19 mouse cellular contexts compared by ENCODE assay signal in genomic region chr8:70960703-70961472, GRCm38 (mm10). TPM values are rescaled to one million over a fixed set of nuclear protein-coding genes. Genes with fewer than 3 reads are reported as not detected.
DNase-seq lines count a peak whose midpoint lies in the region; ATAC-seq and TF ChIP-seq lines count a peak whose summit lies in the region.
"Had no signal": no experiment of that assay in that cellular context is flagged by ENCODE, and none has a peak within 500 bp of the region (broad histone marks: within the 10 kb centered on the region; RNA-seq: fewer than 3 reads in every experiment).

No protein-coding gene starts in this region.

- intact Hi-C loops in heart, postnatal 36 days (cut with DNase I) = no loop called here

- no peak for TF ChIP-seq EP300 in MEL (IDR thresholded peaks at IDR 0.05; ENCODE audit: low read depth in 1 of 2, low read length in 2 of 2)

- no peaks in the 10 kb centered on the region for H3K36me3 ChIP-seq in intestine, postnatal 0 days (ENCODE audit: control insufficient read depth, insufficient read depth)
- H3K36me3 ChIP-seq in intestine, embryonic 15.5 days = no peaks in the 10 kb centered on the region
- no peaks in the 10 kb centered on the region for H3K36me3 ChIP-seq in lung, embryonic 15.5 days
- H3K36me3 ChIP-seq in MEL (ENCODE audit: control insufficient read depth in 1 of 2, insufficient read depth in 2 of 2, low read length in 2 of 2) = no peaks in the 10 kb centered on the region
- H3K36me3 ChIP-seq in stomach, embryonic 16.5 days (ENCODE audit: control insufficient read depth, insufficient read depth, low read length) = no peaks in the 10 kb centered on the region
- no peaks in the 10 kb centered on the region for H3K36me3 ChIP-seq in neural tube, embryonic 15.5 days
- H3K36me3 ChIP-seq: G1E; hindbrain, embryonic 13.5 days had no signal

- H3K27me3 ChIP-seq in intestine, postnatal 0 days (replicated peaks; ENCODE audit: control insufficient read depth, insufficient read depth, low read length) = no peaks in the 10 kb centered on the region
- no peaks in the 10 kb centered on the region for H3K27me3 ChIP-seq in intestine, embryonic 15.5 days (replicated peaks)
- H3K27me3 ChIP-seq in lung, embryonic 15.5 days = no peaks in the 10 kb centered on the region
- H3K27me3 ChIP-seq in MEL (ENCODE audit: control insufficient read depth in 1 of 2, insufficient read depth in 2 of 2, low read length in 2 of 2) = peaks cover 3 to 5% of the 10 kb centered on the region in 2 experiments
- H3K27me3 ChIP-seq in stomach, embryonic 16.5 days (ENCODE audit: control insufficient read depth, insufficient read depth, low read length) = no peaks in the 10 kb centered on the region; the same call in 1 of the 2 replicates
- H3K27me3 ChIP-seq in neural tube, embryonic 15.5 days (replicated peaks) = no peaks in the 10 kb centered on the region
- H3K27me3 ChIP-seq: hindbrain, embryonic 13.5 days had no signal

- no peak overlapping the region for H3K27ac ChIP-seq in intestine, postnatal 0 days (ENCODE audit: low read depth, low read length)
- no peak overlapping the region for H3K27ac ChIP-seq in intestine, embryonic 15.5 days
- no peak overlapping the region for H3K27ac ChIP-seq in lung, embryonic 15.5 days
- H3K27ac ChIP-seq in MEL (ENCODE audit: control insufficient read depth, low read depth, low read length) = no peak overlapping the region
- no peak overlapping the region for H3K27ac ChIP-seq in stomach, embryonic 16.5 days (ENCODE audit: low read length)
- no peak overlapping the region for H3K27ac ChIP-seq in neural tube, embryonic 15.5 days (replicated peaks)
- H3K27ac ChIP-seq: hindbrain, embryonic 13.5 days; hindbrain, postnatal 0 days had no signal

- H3K9me3 ChIP-seq in intestine, postnatal 0 days (ENCODE audit: control insufficient read depth) = no peaks in the 10 kb centered on the region
- H3K9me3 ChIP-seq in intestine, embryonic 15.5 days = no peaks in the 10 kb centered on the region
- no peaks in the 10 kb centered on the region for H3K9me3 ChIP-seq in lung, embryonic 15.5 days
- no peaks in the 10 kb centered on the region for H3K9me3 ChIP-seq in MEL (replicated peaks; ENCODE audit: insufficient read depth, low read length)
- no peaks in the 10 kb centered on the region for H3K9me3 ChIP-seq in stomach, embryonic 16.5 days (replicated peaks; ENCODE audit: control insufficient read depth, low read length)
- no peaks in the 10 kb centered on the region for H3K9me3 ChIP-seq in neural tube, embryonic 15.5 days (replicated peaks)
- H3K9me3 ChIP-seq: G1E; hindbrain, embryonic 13.5 days had no signal

- H3K79me2 ChIP-seq in MEL (ENCODE audit: control insufficient read depth, insufficient read depth, low read length, poor library complexity) = no peaks in the 10 kb centered on the region

- 64% methylated on average over 14 of the region's 14 CpGs for WGBS in intestine, postnatal 0 days
- 68% methylated on average over 14 of the region's 14 CpGs for WGBS in intestine, embryonic 15.5 days
- 63% methylated on average over 14 of the region's 14 CpGs for WGBS in lung, embryonic 15.5 days
- WGBS in stomach, embryonic 16.5 days = 49% methylated on average over 14 of the region's 14 CpGs
- 87% methylated on average over 14 of the region's 14 CpGs for WGBS in neural tube, embryonic 15.5 days

- no peaks in the 10 kb centered on the region for H3K4me1 ChIP-seq in intestine, postnatal 0 days (replicated peaks; ENCODE audit: control insufficient read depth, insufficient read depth, low read length)
- H3K4me1 ChIP-seq in intestine, embryonic 15.5 days (replicated peaks) = no peaks in the 10 kb centered on the region
- no peaks in the 10 kb centered on the region for H3K4me1 ChIP-seq in lung, embryonic 15.5 days
- H3K4me1 ChIP-seq in MEL (ENCODE audit: control insufficient read depth in 1 of 2, insufficient read depth in 2 of 2, low read length in 2 of 2) = no peaks in the 10 kb centered on the region
- no peaks in the 10 kb centered on the region for H3K4me1 ChIP-seq in stomach, embryonic 16.5 days (ENCODE audit: control insufficient read depth, insufficient read depth, low read length)
- H3K4me1 ChIP-seq in neural tube, embryonic 15.5 days = no peaks in the 10 kb centered on the region
- H3K4me1 ChIP-seq: hindbrain, embryonic 13.5 days had no signal

- ATAC-seq in intestine, postnatal 0 days = peak; percentile 38; the same call in 1 of the 2 replicates
- no peak for ATAC-seq in intestine, embryonic 15.5 days
- ATAC-seq in lung, embryonic 15.5 days (ENCODE audit: borderline replicate concordance, extremely low read depth, low FRiP score, low TSS enrichment) = peak; percentile 49; the same call in 1 of the 2 replicates
- peak; percentile 67; the same call in 1 of the 2 replicates for ATAC-seq in stomach, embryonic 16.5 days (ENCODE audit: insufficient read depth, low FRiP score)
- no peak for ATAC-seq in neural tube, embryonic 15.5 days (ENCODE audit: low FRiP score)
- ATAC-seq: forebrain, embryonic 16.5 days; hindbrain, postnatal 0 days; Patski had no signal

- no peak overlapping the region for H3K4me2 ChIP-seq in intestine, postnatal 0 days (replicated peaks; ENCODE audit: low read depth)
- H3K4me2 ChIP-seq in intestine, embryonic 15.5 days (replicated peaks) = no peak overlapping the region
- H3K4me2 ChIP-seq in lung, embryonic 15.5 days = no peak overlapping the region
- no peak overlapping the region for H3K4me2 ChIP-seq in stomach, embryonic 16.5 days (ENCODE audit: low read depth, low read length)
- no peak overlapping the region for H3K4me2 ChIP-seq in neural tube, embryonic 15.5 days
- H3K4me2 ChIP-seq: hindbrain, embryonic 13.5 days had no signal

- H3K4me3 ChIP-seq in intestine, postnatal 0 days (ENCODE audit: low read depth, low read length) = no peak overlapping the region
- no peak overlapping the region for H3K4me3 ChIP-seq in intestine, embryonic 15.5 days (replicated peaks)
- no peak overlapping the region for H3K4me3 ChIP-seq in lung, embryonic 15.5 days
- no peak overlapping the region for H3K4me3 ChIP-seq in MEL (ENCODE audit: control insufficient read depth in 1 of 2, insufficient read depth in 1 of 2, low read depth in 2 of 2, low read length in 2 of 2)
- H3K4me3 ChIP-seq in stomach, embryonic 16.5 days (replicated peaks; ENCODE audit: low read length) = no peak overlapping the region
- H3K4me3 ChIP-seq in neural tube, embryonic 15.5 days (replicated peaks) = no peak overlapping the region
- H3K4me3 ChIP-seq: hindbrain, embryonic 13.5 days had no signal

- no peak for TF ChIP-seq POLR2A in MEL (IDR thresholded peaks at IDR 0.05; ENCODE audit: control insufficient read depth in 1 of 2, insufficient read depth in 1 of 2, low read depth in 1 of 2, low read length in 2 of 2, poor library complexity in 1 of 2)

- DNase-seq in lung, adult 18-20 months = no peak
- DNase-seq in MEL (ENCODE audit: low read depth, low spot score) = peak; percentile 11
- no peak for DNase-seq in heart, postnatal 36 days
- DNase-seq: adrenal gland, adult 2 months; adrenal gland, postnatal 25 days; cerebellum, adult 18-20 months; cerebellum, postnatal 10 days; gastrocnemius, postnatal 14 days; heart, postnatal 10 days had no signal

- no peak overlapping the region for H3K9ac ChIP-seq in intestine, postnatal 0 days (ENCODE audit: low read depth, low read length)
- no peak overlapping the region for H3K9ac ChIP-seq in intestine, embryonic 15.5 days
- H3K9ac ChIP-seq in lung, embryonic 15.5 days = no peak overlapping the region
- no peak overlapping the region for H3K9ac ChIP-seq in MEL (ENCODE audit: control insufficient read depth, low read depth, low read length, poor library complexity, severe bottlenecking)
- H3K9ac ChIP-seq in stomach, embryonic 16.5 days (ENCODE audit: low read length) = no peak overlapping the region
- H3K9ac ChIP-seq in neural tube, embryonic 15.5 days (replicated peaks) = no peak overlapping the region
- H3K9ac ChIP-seq: hindbrain, embryonic 13.5 days had no signal

- TF ChIP-seq RAD21 in MEL (IDR thresholded peaks at IDR 0.05; ENCODE audit: low read depth, low read length) = no peak

- no peak for TF ChIP-seq CTCF in intestine, postnatal 0 days (IDR thresholded peaks at IDR 0.05; ENCODE audit: low read depth)
- TF ChIP-seq CTCF in MEL (IDR thresholded peaks at IDR 0.05 in 2 of 3, conservative IDR thresholded peaks at IDR 0.05 in 1 of 3; ENCODE audit: control insufficient read depth in 1 of 3, insufficient read depth in 1 of 3, low read depth in 2 of 3, low read length in 3 of 3, poor library complexity in 1 of 3, severe bottlenecking in 1 of 3) = no peak

TF ChIP-seq in MEL, 35 proteins besides CTCF, POLR2A, EP300 and RAD21:
- no peak for TF ChIP-seq NELFE (IDR thresholded peaks at IDR 0.05; ENCODE audit: low read depth, low read length)
- TF ChIP-seq GATA1 (IDR thresholded peaks at IDR 0.05; ENCODE audit: low read depth, low read length) = no peak
- no peak for TF ChIP-seq SMC3 (IDR thresholded peaks at IDR 0.05; ENCODE audit: low read depth, low read length)
- TF ChIP-seq GABPA (IDR thresholded peaks at IDR 0.05; ENCODE audit: low read depth, low read length) = no peak

RNA-seq across cellular contexts. Expression of gene Map1s, which starts 55.2 kb away (rescaled TPM):
- 13.8 and 14.7 TPM in 2 replicates for polyA plus RNA-seq in intestine, postnatal 0 days (2015; fragmentation: Nextera tagmentation; extraction: Ambion mirVana)
- polyA plus RNA-seq in intestine, embryonic 15.5 days (2015; fragmentation: Nextera tagmentation; extraction: Ambion mirVana) = 36.7 and 38.6 TPM in 2 replicates
- polyA plus RNA-seq in lung, embryonic 15.5 days (2015; fragmentation: Nextera tagmentation; extraction: Ambion mirVana) = 49.8 and 50.9 TPM in 2 replicates
- total RNA-seq in MEL (2012; rRNA removed) = 41.0 and 53.3 TPM in 2 replicates
- polyA plus RNA-seq in MEL (2012; ENCODE audit: insufficient read depth in 1 of 2, insufficient read length in 2 of 2, low read depth in 1 of 2, low replicate concordance in 2 of 2, missing spikeins in 1 of 2) = 10 to 100 TPM in 1 of 2 experiments, not detected in 1; 51.0 TPM
- 39.8 and 41.4 TPM in 2 replicates for polyA plus RNA-seq in stomach, embryonic 16.5 days (2015; fragmentation: Nextera tagmentation; extraction: Ambion mirVana)
- polyA plus RNA-seq in neural tube, embryonic 15.5 days (2015; fragmentation: Nextera tagmentation; extraction: Ambion mirVana) = 59.5 and 64.6 TPM in 2 replicates
- total RNA-seq in heart, postnatal 36 days (2021) = 10 to 100 TPM; 18.1 to 20.3 TPM

Comparison
In these comparisons a context has a peak if more than half of its experiments do, and no peak if none do; other contexts are left out.
1. ATAC-seq: peak in intestine, postnatal 0 days (single experiment), lung, embryonic 15.5 days (single experiment) and stomach, embryonic 16.5 days (single experiment); none in intestine, embryonic 15.5 days (single experiment) and neural tube, embryonic 15.5 days (single experiment).